Mouse (Mus musculus): ENCODE results near the gene Defb11. TPM values are rescaled to one million over a fixed set of nuclear protein-coding genes. Genes with fewer than 3 reads are reported as not detected.
"Not testable (repeated sequence)": the region's sequence is repeated elsewhere in the genome, so short reads cannot be mapped to it uniquely, and the experiment has no call there.

Defb11 gene
- not detected in 2 replicates for polyA plus RNA-seq (2012; rRNA removed)

DNA sequence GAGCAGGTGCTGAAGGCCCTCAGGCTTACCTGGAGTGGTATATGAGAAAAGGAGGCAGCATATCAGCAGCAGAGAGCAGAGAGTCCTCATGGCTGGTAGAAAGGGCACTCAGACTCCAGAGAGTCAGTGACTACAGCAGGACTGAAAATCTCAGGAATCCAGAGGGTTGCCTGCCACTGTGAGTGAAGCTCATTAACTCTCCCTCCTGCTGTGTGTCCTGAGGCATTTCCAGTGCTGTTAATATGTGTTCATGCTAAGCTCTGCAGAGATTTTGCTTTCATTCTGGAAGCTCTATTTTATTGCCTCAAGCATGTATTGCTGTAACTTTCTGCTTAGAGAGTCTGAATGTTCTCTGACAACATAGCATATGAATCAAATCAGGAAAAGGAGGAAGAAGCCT lies at the start of gene Defb11:
TSS of gene Defb11 (minus strand) at position 123 of the 400 bp plus-strand sequence.
- not testable (repeated sequence) for H3K4me3 ChIP-seq (replicated peaks; ENCODE audit: extremely low read depth, low read depth, low read length); H3K4me1 ChIP-seq (ENCODE audit: control insufficient read depth, insufficient read depth, low read length); DNase-seq

DNA sequence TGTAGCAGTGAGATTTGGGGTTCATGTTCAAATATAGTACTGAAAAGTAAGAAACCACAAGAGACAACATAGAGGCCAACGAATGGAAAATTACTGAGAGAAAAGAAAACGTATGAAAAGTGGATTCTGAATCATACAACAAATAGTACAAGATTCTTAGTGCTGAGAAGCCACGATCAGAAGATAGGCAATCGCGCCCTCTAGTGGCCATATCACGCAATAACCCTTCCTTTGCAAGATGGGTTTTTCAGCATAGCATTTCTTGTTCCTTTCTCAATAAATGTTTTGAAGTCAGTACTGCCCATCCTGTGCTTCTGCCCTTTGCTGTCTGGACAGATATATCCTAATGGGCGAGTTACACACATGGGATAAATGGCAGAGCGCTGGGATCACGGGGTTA lies 49.1 kb upstream of the Defb11 start:
- TF ChIP-seq POLR2A (IDR thresholded peaks at IDR 0.05; ENCODE audit: borderline replicate concordance, extremely low read depth, low read depth, low read length) (no peak), CTCF (IDR thresholded peaks at IDR 0.05; ENCODE audit: insufficient read depth, low read length) (peak; percentile 21; the same call in 1 of the 2 replicates)
- Histone ChIP-seq H3K4me3 (replicated peaks; ENCODE audit: extremely low read depth, low read depth, low read length) (no peak overlapping the region), H3K4me1 (ENCODE audit: control insufficient read depth, insufficient read depth, low read length) (no peaks in the 10 kb centered on the region)
- WGBS: 6% methylated on average over 9 of the region's 9 CpGs
- peak; percentile 6 for DNase-seq

DNA sequence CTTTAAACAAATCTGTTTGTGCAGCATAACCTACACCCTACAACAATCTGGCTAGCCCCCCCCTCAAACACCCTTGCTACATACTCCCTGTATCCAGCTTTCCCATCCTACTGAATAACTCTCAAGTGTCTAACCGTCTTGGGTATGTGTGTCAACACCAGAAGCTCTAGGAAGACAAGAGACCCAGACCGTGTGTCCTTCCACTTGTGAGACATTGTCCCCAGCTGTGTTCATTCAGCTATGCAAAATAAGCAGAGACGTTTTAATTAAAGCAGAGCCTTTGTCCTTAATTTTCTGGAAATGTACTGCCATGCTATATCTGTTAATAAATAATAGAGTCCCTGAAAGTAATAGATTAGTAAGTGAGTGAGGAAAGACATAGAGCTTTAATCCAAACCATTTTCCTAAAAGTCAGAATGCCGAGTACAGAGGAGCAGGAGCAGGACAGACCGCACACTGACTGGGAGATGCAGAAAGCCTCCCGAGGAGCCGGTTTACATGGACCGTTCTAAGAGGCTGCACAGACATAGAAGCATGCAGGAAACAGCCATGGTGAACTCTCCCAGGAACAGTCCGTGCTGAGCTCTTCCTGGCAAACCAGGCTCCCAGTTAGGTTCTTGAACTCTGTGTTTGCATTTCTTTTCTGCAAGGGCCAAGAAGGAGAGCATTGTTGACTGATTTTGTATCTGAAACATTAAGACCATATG lies 41.3 kb upstream of the Defb11 start:
- TF ChIP-seq CTCF (IDR thresholded peaks at IDR 0.05; ENCODE audit: insufficient read depth, low read length) (no peak), POLR2A (IDR thresholded peaks at IDR 0.05; ENCODE audit: borderline replicate concordance, extremely low read depth, low read depth, low read length) (no peak)
- WGBS: 59% methylated on average over 9 of the region's 9 CpGs
- DNase-seq: no peak
- Histone ChIP-seq H3K4me1 (ENCODE audit: control insufficient read depth, insufficient read depth, low read length) (no peaks in the 10 kb centered on the region), H3K4me3 (replicated peaks; ENCODE audit: extremely low read depth, low read depth, low read length) (no peak overlapping the region)

DNA sequence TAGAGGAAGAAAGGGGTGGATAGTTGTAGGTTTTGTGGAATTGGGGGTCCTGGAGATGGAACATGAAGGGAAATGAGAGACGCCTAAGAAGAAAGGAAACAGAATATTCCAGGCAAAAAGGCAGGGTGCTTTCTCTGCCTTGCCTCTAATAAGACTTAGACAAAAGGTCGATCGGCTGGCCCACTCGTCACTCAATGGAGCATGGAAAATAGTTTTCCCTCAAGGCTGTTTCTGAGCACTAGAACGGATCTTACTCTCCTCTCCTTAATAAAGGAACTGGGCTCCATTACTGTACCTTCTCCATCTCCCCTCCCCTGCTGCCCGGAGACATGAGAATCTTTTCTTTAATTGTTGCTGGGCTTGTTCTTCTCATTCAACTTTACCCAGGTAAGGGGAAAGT lies 40.2 kb upstream of the Defb11 start, which contains the start of gene Defb13:
TSS of gene Defb13 (plus strand) at position 301 of the 400 bp plus-strand sequence.
- TF ChIP-seq POLR2A (IDR thresholded peaks at IDR 0.05; ENCODE audit: borderline replicate concordance, extremely low read depth, low read depth, low read length) (no peak), CTCF (IDR thresholded peaks at IDR 0.05; ENCODE audit: insufficient read depth, low read length) (no peak)
- DNase-seq: no peak
- Histone ChIP-seq H3K4me1 (ENCODE audit: control insufficient read depth, insufficient read depth, low read length) (no peaks in the 10 kb centered on the region), H3K4me3 (replicated peaks; ENCODE audit: extremely low read depth, low read depth, low read length) (no peak within 1 kb of the TSS)
- 81% methylated on average over 6 of the region's 6 CpGs for WGBS

DNA sequence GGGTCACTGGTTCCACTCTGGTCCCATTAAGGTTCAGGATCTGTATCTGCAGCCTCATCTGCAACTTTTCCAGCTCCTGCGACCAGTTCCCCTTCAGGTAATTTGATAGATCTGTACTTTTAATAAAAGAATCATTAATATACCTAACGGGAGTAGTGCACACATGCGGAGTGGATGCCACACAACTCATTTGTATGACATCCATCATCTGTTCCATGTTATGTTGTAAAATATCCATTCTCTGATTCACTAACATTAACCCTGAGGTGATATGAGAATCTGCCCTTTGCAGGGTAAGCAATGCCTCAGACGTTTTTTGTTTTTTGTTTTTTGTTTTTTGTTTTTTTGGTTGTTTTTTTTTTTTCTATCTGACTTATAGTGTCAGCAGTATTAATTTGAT lies 31.8 kb upstream of the Defb11 start, which contains the start of gene Defb35:
TSS of gene Defb35 (plus strand) at position 301 of the 400 bp plus-strand sequence.
- not testable (repeated sequence) for H3K4me1 ChIP-seq (ENCODE audit: control insufficient read depth, insufficient read depth, low read length); H3K4me3 ChIP-seq (replicated peaks; ENCODE audit: extremely low read depth, low read depth, low read length); DNase-seq
- WGBS: 78% methylated on average over 4 of the region's 4 CpGs

DNA sequence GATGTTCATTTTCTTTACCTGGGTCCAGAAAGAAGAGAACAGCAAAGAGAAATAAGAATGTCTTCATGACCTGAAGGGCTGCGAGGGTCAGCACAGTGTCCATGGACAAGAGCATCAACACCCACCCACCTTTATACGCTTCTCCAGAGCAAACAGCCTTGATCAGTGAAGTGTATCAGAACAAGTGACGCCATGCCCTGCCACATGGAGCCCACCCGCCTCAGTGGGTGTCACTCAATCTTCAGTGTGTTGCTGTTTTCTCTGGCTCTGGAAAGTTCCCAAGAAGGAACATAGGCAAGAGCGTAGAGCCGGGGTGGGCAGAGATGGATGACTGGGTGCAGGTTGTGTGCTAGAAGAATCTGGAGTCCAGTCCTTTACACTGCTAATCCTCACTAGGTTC lies 26.4 kb upstream of the Defb11 start, which contains the start of gene Defb15:
TSS of gene Defb15 (minus strand) at position 101 of the 400 bp plus-strand sequence.
- Histone ChIP-seq H3K4me1 (ENCODE audit: control insufficient read depth, insufficient read depth, low read length) (no peaks in the 10 kb centered on the region), H3K4me3 (replicated peaks; ENCODE audit: extremely low read depth, low read depth, low read length) (no peak within 1 kb of the TSS)
- DNase-seq: no peak
- TF ChIP-seq POLR2A (IDR thresholded peaks at IDR 0.05; ENCODE audit: borderline replicate concordance, extremely low read depth, low read depth, low read length) (no peak), CTCF (IDR thresholded peaks at IDR 0.05; ENCODE audit: insufficient read depth, low read length) (no peak)
- WGBS: 91% methylated on average over 6 of the region's 6 CpGs

DNA sequence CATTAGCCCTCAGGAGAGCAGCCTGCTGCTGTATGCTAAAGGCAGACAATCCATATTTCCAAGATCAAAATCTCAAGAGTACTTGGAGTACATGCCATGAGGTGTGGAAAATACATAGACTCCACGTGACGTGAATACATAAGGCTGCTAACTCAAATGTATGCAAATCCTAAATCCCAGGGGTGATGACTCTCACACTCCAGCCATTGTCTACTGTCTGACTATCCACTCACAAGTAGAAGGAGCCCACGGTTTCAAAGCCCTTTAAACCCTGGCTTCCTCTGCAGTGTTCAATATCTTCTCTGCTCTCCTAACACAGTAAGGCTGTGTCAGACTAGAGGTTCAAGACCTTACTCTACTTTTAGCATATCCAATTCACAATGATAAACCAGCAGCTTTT lies 24.5 kb upstream of the Defb11 start:
- not testable (repeated sequence) for DNase-seq; H3K4me3 ChIP-seq (replicated peaks; ENCODE audit: extremely low read depth, low read depth, low read length); H3K4me1 ChIP-seq (ENCODE audit: control insufficient read depth, insufficient read depth, low read length)
- WGBS: 81% methylated on average over 3 of the region's 3 CpGs

DNA sequence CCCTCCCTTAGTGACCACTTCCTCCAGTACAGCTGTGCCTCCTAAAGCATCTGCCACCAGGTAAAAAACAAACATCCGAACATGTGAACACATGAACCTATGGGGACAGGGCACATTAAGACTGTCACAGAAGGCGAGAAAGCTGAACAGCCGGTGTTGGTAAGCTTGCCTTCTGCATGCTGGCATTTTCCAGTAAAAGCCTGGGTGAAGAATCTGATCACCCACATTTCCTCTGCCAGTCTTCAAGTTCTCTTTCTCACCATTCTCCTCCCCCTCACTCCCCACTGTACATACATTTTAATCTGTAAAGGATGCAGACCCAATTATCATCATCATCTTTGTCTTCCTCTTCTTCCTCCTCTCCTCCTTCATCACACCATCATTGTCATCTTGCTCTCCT lies 9.4 kb upstream of the Defb11 start:
- WGBS: 78% methylated on average over 3 of the region's 3 CpGs
- no peak for TF ChIP-seq POLR2A (IDR thresholded peaks at IDR 0.05; ENCODE audit: borderline replicate concordance, extremely low read depth, low read depth, low read length)
- no peak for TF ChIP-seq CTCF (IDR thresholded peaks at IDR 0.05; ENCODE audit: insufficient read depth, low read length)
- H3K4me3 ChIP-seq (replicated peaks; ENCODE audit: extremely low read depth, low read depth, low read length): no peak overlapping the region
- no peak for DNase-seq
- no peaks in the 10 kb centered on the region for H3K4me1 ChIP-seq (ENCODE audit: control insufficient read depth, insufficient read depth, low read length)

DNA sequence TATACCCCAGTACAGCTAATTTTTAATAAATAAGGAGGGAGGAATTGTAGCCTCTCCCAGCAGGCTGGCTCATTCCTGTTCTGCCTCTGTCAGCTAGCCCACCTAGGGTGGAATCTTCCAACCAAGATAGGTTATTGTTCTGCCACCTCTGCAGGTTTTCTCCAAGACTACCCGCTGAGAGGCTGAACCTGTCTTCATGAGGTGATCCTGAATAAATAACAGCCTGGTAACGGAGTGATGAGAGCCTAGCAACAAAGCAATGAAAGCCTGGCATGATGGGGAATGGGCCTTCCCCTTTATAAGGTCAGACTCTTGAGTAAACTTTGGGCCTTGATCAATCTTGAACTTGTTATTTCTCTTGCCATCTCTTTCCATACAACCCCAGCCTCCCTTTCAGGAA lies 6.3 kb upstream of the Defb11 start:
- TF ChIP-seq CTCF (IDR thresholded peaks at IDR 0.05; ENCODE audit: insufficient read depth, low read length) (no peak), POLR2A (IDR thresholded peaks at IDR 0.05; ENCODE audit: borderline replicate concordance, extremely low read depth, low read depth, low read length) (no peak)
- DNase-seq: no peak
- Histone ChIP-seq H3K4me3 (replicated peaks; ENCODE audit: extremely low read depth, low read depth, low read length) (no peak overlapping the region), H3K4me1 (ENCODE audit: control insufficient read depth, insufficient read depth, low read length) (no peaks in the 10 kb centered on the region)
- 13% methylated on average over 2 of the region's 2 CpGs for WGBS

DNA sequence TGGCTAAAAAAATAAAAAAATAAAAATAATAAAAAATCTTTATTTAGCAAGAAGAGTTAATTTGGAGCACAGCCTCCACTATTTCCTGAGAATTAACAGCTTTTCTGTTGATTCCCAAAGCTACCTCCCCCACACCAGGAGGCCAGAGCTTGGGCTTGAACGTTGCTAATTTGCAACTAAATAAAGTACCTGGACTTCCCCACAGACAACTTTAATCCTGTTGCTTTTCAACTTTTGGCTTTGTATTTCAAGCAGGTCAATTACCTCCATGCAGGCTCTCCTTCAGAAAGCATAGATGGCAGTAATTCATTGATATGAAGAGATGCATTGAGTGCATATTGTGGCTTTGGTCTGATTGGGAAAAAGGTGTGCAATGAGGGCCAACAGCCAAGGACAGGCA lies 5.7 kb upstream of the Defb11 start:
- 14% methylated on average over 1 of the region's 1 CpGs for WGBS
- H3K4me3 ChIP-seq (replicated peaks; ENCODE audit: extremely low read depth, low read depth, low read length): no peak overlapping the region
- no peaks in the 10 kb centered on the region for H3K4me1 ChIP-seq (ENCODE audit: control insufficient read depth, insufficient read depth, low read length)
- TF ChIP-seq POLR2A (IDR thresholded peaks at IDR 0.05; ENCODE audit: borderline replicate concordance, extremely low read depth, low read depth, low read length) (no peak), CTCF (IDR thresholded peaks at IDR 0.05; ENCODE audit: insufficient read depth, low read length) (no peak)
- DNase-seq: no peak

DNA sequence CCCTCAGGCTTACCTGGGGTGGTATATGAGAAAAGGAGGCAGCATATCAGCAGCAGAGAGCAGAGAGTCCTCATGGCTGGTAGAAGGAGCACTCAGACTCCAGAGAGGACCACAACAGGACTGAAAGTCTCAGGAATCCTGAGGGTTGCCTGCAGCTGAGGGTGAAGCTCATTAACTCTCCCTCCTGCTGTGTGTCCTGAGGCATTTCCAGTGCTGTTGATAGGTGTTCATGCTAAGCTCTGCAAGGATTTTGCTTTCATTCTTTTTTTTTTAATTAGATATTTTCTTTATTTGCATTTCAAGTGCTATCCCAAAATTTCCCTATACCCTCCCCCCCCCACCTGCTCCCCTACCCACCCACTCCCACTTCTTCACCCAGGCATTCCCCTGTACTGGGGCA lies 20.9 kb downstream of the Defb11 start, which contains the start of gene Defb9:
TSS of gene Defb9 (minus strand) at position 101 of the 400 bp plus-strand sequence.
- H3K4me1 ChIP-seq (ENCODE audit: control insufficient read depth, insufficient read depth, low read length); H3K4me3 ChIP-seq (replicated peaks; ENCODE audit: extremely low read depth, low read depth, low read length); DNase-seq: not testable (repeated sequence)

DNA sequence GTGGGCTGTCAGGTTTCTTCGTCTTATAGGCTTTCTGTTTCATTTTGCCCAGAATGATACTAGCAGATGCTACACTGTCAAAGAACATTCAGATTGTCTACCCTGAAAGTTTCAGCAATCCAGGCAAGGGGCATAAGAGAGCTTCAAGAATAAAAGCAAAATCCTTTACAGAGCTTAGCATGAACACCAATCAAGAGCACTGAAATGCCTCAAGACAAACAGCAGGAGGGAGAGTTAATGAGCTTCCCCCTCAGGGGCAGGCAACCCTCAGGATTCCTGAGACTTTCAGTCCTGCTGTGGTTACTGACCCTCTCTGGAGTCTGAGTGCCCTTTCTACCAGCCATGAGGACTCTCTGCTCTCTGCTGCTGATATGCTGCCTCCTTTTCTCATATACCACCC lies 47.6 kb downstream of the Defb11 start, which contains the start of gene Defb10:
TSS of gene Defb10 (plus strand) at position 316 of the 400 bp plus-strand sequence.
- H3K4me3 ChIP-seq (replicated peaks; ENCODE audit: extremely low read depth, low read depth, low read length); DNase-seq; H3K4me1 ChIP-seq (ENCODE audit: control insufficient read depth, insufficient read depth, low read length): not testable (repeated sequence)
- WGBS: 53% methylated on average over 1 of the region's 1 CpGs

Data from lung, adult 2 months (tissue).